Mouse (Mus musculus): Measurements from ENCODE around the gene Glt28d2. TPM values are rescaled to one million over a fixed set of nuclear protein-coding genes. Genes with fewer than 3 reads are reported as not detected.
A peak's percentile ranks its signal among the peaks of the same experiment; 100 is the strongest.

Gene Glt28d2
- polyA plus RNA-seq, 1 experiment from 2014 or later = 0.84 TPM

GRCm38 (mm10) chr3:85846316-85846715, 41.0 kb downstream of the Glt28d2 start:
- no peak overlapping the region for H3K9ac ChIP-seq (ENCODE audit: low read length)
- H3K9me3 ChIP-seq (ENCODE audit: control insufficient read depth, low read length) = no peaks in the 10 kb centered on the region
- H3K4me3 ChIP-seq (ENCODE audit: low read depth, low read length) = no peak overlapping the region
- H3K36me3 ChIP-seq (ENCODE audit: control insufficient read depth, insufficient read depth, low read length) = no peaks in the 10 kb centered on the region
- no peaks in the 10 kb centered on the region for H3K27me3 ChIP-seq (ENCODE audit: control insufficient read depth, insufficient read depth, low read length)
- DNase-seq (ENCODE audit: low spot score) (no peak), ATAC-seq (ENCODE audit: insufficient number of reproducible peaks, low FRiP score, low TSS enrichment, low read depth) (no peak)
- H3K4me1 ChIP-seq (ENCODE audit: control insufficient read depth, insufficient read depth, low read length) = peaks cover 13% of the 10 kb centered on the region
- no peak overlapping the region for H3K4me2 ChIP-seq (ENCODE audit: low read depth, severe bottlenecking)
- no peak overlapping the region for H3K27ac ChIP-seq (replicated peaks; ENCODE audit: low read depth, low read length)
- WGBS = 71% methylated on average over 1 of the region's 1 CpGs

- 85% methylated on average over 6 of the region's 6 CpGs for WGBS
- Histone ChIP-seq H3K27ac (replicated peaks; ENCODE audit: low read depth, low read length) (no peak overlapping the region), H3K27me3 (ENCODE audit: control insufficient read depth, insufficient read depth, low read length) (no peaks in the 10 kb centered on the region), H3K4me3 (ENCODE audit: low read depth, low read length) (no peak overlapping the region), H3K36me3 (ENCODE audit: control insufficient read depth, insufficient read depth, low read length) (no peaks in the 10 kb centered on the region), H3K9ac (ENCODE audit: low read length) (no peak overlapping the region), H3K9me3 (ENCODE audit: control insufficient read depth, low read length) (no peaks in the 10 kb centered on the region), H3K4me1 (ENCODE audit: control insufficient read depth, insufficient read depth, low read length) (peaks cover 13% of the 10 kb centered on the region), H3K4me2 (ENCODE audit: low read depth, severe bottlenecking) (no peak overlapping the region)
- ATAC-seq (ENCODE audit: insufficient number of reproducible peaks, low FRiP score, low TSS enrichment, low read depth) = no peak
- no peak for DNase-seq (ENCODE audit: low spot score)
Observed at GRCm38 (mm10) chr3:85845341-85845740, 42.0 kb downstream of the Glt28d2 start.

- Histone ChIP-seq H3K27ac (replicated peaks; ENCODE audit: low read depth, low read length) (0 out of 2 replicates have a peak overlapping the region, but pooled peaks have one; percentile 45), H3K9me3 (ENCODE audit: control insufficient read depth, low read length) (no peaks in the 10 kb centered on the region), H3K27me3 (ENCODE audit: control insufficient read depth, insufficient read depth, low read length) (no peaks in the 10 kb centered on the region), H3K9ac (ENCODE audit: low read length) (peak overlapping the region; percentile 23; the same call in 1 of the 2 replicates), H3K4me3 (ENCODE audit: low read depth, low read length) (no peak overlapping the region), H3K36me3 (ENCODE audit: control insufficient read depth, insufficient read depth, low read length) (no peaks in the 10 kb centered on the region), H3K4me1 (ENCODE audit: control insufficient read depth, insufficient read depth, low read length) (peaks cover 13% of the 10 kb centered on the region), H3K4me2 (ENCODE audit: low read depth, severe bottlenecking) (no peak overlapping the region)
- DNase-seq (ENCODE audit: low spot score) (no peak), ATAC-seq (ENCODE audit: insufficient number of reproducible peaks, low FRiP score, low TSS enrichment, low read depth) (no peak)
Observed at GRCm38 (mm10) chr3:85842881-85843218, 44.5 kb downstream of the Glt28d2 start.

- H3K36me3 ChIP-seq (ENCODE audit: control insufficient read depth, insufficient read depth, low read length) = no peaks in the 10 kb centered on the region
- H3K27me3 ChIP-seq (ENCODE audit: control insufficient read depth, insufficient read depth, low read length) = no peaks in the 10 kb centered on the region
- peak overlapping the region; percentile 45 for H3K27ac ChIP-seq (replicated peaks; ENCODE audit: low read depth, low read length)
- no peaks in the 10 kb centered on the region for H3K9me3 ChIP-seq (ENCODE audit: control insufficient read depth, low read length)
- no peak overlapping the region for H3K4me3 ChIP-seq (ENCODE audit: low read depth, low read length)
- ATAC-seq (ENCODE audit: insufficient number of reproducible peaks, low FRiP score, low TSS enrichment, low read depth) (no peak), DNase-seq (ENCODE audit: low spot score) (peak; percentile 36)
- H3K4me2 ChIP-seq (ENCODE audit: low read depth, severe bottlenecking) = no peak overlapping the region
- H3K9ac ChIP-seq (ENCODE audit: low read length) = peak overlapping the region; percentile 23
- H3K4me1 ChIP-seq (ENCODE audit: control insufficient read depth, insufficient read depth, low read length) = peaks cover 13% of the 10 kb centered on the region
- WGBS = 33% methylated on average over 9 of the region's 9 CpGs
Observed at GRCm38 (mm10) chr3:85842177-85842880, 45.0 kb downstream of the Glt28d2 start.

GRCm38 (mm10) chr3:85841454-85842176, 45.7 kb downstream of the Glt28d2 start:
- 30% methylated on average over 2 of the region's 2 CpGs for WGBS
- Histone ChIP-seq H3K9me3 (ENCODE audit: control insufficient read depth, low read length) (no peaks in the 10 kb centered on the region), H3K4me2 (ENCODE audit: low read depth, severe bottlenecking) (no peak overlapping the region), H3K27ac (replicated peaks; ENCODE audit: low read depth, low read length) (peak overlapping the region; percentile 45; the same call in 1 of the 2 replicates), H3K27me3 (ENCODE audit: control insufficient read depth, insufficient read depth, low read length) (no peaks in the 10 kb centered on the region), H3K4me1 (ENCODE audit: control insufficient read depth, insufficient read depth, low read length) (peaks cover 13% of the 10 kb centered on the region), H3K4me3 (ENCODE audit: low read depth, low read length) (no peak overlapping the region), H3K36me3 (ENCODE audit: control insufficient read depth, insufficient read depth, low read length) (no peaks in the 10 kb centered on the region), H3K9ac (ENCODE audit: low read length) (no peak overlapping the region)
- ATAC-seq (ENCODE audit: insufficient number of reproducible peaks, low FRiP score, low TSS enrichment, low read depth) = no peak
- DNase-seq (ENCODE audit: low spot score) = no peak

- WGBS = 81% methylated on average over 1 of the region's 1 CpGs
- H3K9me3 ChIP-seq (ENCODE audit: control insufficient read depth, low read length) = no peaks in the 10 kb centered on the region
- H3K27ac ChIP-seq (replicated peaks; ENCODE audit: low read depth, low read length) = no peak overlapping the region
- H3K9ac ChIP-seq (ENCODE audit: low read length) = no peak overlapping the region
- H3K4me1 ChIP-seq (ENCODE audit: control insufficient read depth, insufficient read depth, low read length) = no peaks in the 10 kb centered on the region
- no peak overlapping the region for H3K4me2 ChIP-seq (ENCODE audit: low read depth, severe bottlenecking)
- no peaks in the 10 kb centered on the region for H3K36me3 ChIP-seq (ENCODE audit: control insufficient read depth, insufficient read depth, low read length)
- no peaks in the 10 kb centered on the region for H3K27me3 ChIP-seq (ENCODE audit: control insufficient read depth, insufficient read depth, low read length)
- H3K4me3 ChIP-seq (ENCODE audit: low read depth, low read length) = no peak overlapping the region
- DNase-seq (ENCODE audit: low spot score) (no peak), ATAC-seq (ENCODE audit: insufficient number of reproducible peaks, low FRiP score, low TSS enrichment, low read depth) (no peak)
Observed at GRCm38 (mm10) chr3:85833627-85834026, 53.7 kb downstream of the Glt28d2 start.

GRCm38 (mm10) chr3:85832490-85833155, 54.7 kb downstream of the Glt28d2 start:
- H3K9me3 ChIP-seq (ENCODE audit: control insufficient read depth, low read length) = no peaks in the 10 kb centered on the region
- H3K4me1 ChIP-seq (ENCODE audit: control insufficient read depth, insufficient read depth, low read length) = no peaks in the 10 kb centered on the region
- H3K4me3 ChIP-seq (ENCODE audit: low read depth, low read length) = no peak overlapping the region
- no peak for ATAC-seq (ENCODE audit: insufficient number of reproducible peaks, low FRiP score, low TSS enrichment, low read depth)
- no peak for DNase-seq (ENCODE audit: low spot score)
- H3K9ac ChIP-seq (ENCODE audit: low read length) = no peak overlapping the region
- H3K27me3 ChIP-seq (ENCODE audit: control insufficient read depth, insufficient read depth, low read length) = no peaks in the 10 kb centered on the region
- H3K36me3 ChIP-seq (ENCODE audit: control insufficient read depth, insufficient read depth, low read length) = no peaks in the 10 kb centered on the region
- no peak overlapping the region for H3K4me2 ChIP-seq (ENCODE audit: low read depth, severe bottlenecking)
- WGBS = 71% methylated on average over 10 of the region's 10 CpGs
- 0 out of 2 replicates have a peak overlapping the region, but pooled peaks have one; percentile 14 for H3K27ac ChIP-seq (replicated peaks; ENCODE audit: low read depth, low read length)

- H3K27me3 ChIP-seq (ENCODE audit: control insufficient read depth, insufficient read depth, low read length) = no peaks in the 10 kb centered on the region
Observed at GRCm38 (mm10) chr3:85831785-85832184, 55.5 kb downstream of the Glt28d2 start.

More at GRCm38 (mm10) chr3:85831785-85832184, 55.5 kb downstream of the Glt28d2 start:
- H3K4me2 ChIP-seq (ENCODE audit: low read depth, severe bottlenecking) = no peak overlapping the region
- H3K4me3 ChIP-seq (ENCODE audit: low read depth, low read length) = no peak overlapping the region
- ATAC-seq (ENCODE audit: insufficient number of reproducible peaks, low FRiP score, low TSS enrichment, low read depth) (no peak), DNase-seq (ENCODE audit: low spot score) (no peak)
- H3K27ac ChIP-seq (replicated peaks; ENCODE audit: low read depth, low read length) = no peak overlapping the region
- no peaks in the 10 kb centered on the region for H3K4me1 ChIP-seq (ENCODE audit: control insufficient read depth, insufficient read depth, low read length)
- H3K36me3 ChIP-seq (ENCODE audit: control insufficient read depth, insufficient read depth, low read length) = no peaks in the 10 kb centered on the region
- H3K9me3 ChIP-seq (ENCODE audit: control insufficient read depth, low read length) = no peaks in the 10 kb centered on the region
- H3K9ac ChIP-seq (ENCODE audit: low read length) = no peak overlapping the region
- WGBS = 93% methylated on average over 1 of the region's 1 CpGs

Measured in limb, embryonic 11.5 days (tissue).